In the genomic region with DNA sequence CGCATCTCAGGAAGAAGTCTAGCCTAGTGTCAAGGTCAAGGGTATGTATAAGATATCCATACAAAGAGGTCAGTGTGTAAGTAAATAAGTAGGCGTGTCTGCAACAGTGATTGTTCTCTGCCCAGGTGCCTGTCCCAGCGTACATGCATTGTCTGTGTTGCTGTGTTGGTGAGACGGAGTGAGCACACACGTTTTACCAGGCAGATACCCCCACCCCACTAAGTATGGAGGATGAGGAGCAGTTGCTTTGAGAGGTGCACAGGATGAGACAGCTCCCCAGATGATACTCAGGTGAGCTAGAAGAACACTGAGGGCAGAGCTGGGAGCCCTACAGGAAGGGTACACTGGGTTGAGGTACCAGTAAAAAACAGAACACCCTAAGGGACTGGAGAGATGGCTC, we compare ENCODE assay signal across 18 mouse cellular contexts. TPM values are rescaled to one million over a fixed set of nuclear protein-coding genes. Genes with fewer than 3 reads are reported as not detected.
DNase-seq lines count a peak whose midpoint lies in the region; ATAC-seq and TF ChIP-seq lines count a peak whose summit lies in the region.
"Had no signal": no experiment of that assay in that cellular context is flagged by ENCODE, and none has a peak within 500 bp of the region (broad histone marks: within the 10 kb centered on the region; RNA-seq: fewer than 3 reads in every experiment).

No protein-coding gene starts in this region.

- TF ChIP-seq POLR2A in CH12.LX (IDR thresholded peaks at IDR 0.05; ENCODE audit: low read depth, low read length): no peak
- no peak for TF ChIP-seq POLR2A in MEL (IDR thresholded peaks at IDR 0.05; ENCODE audit: control insufficient read depth in 1 of 2, insufficient read depth in 1 of 2, low read depth in 1 of 2, low read length in 2 of 2, poor library complexity in 1 of 2)

- no peak for ATAC-seq in liver, embryonic 12.5 days
- ATAC-seq: liver, postnatal 0 days; Patski had no signal

- WGBS in heart, embryonic 10.5 days: 74% methylated on average over 5 of the region's 5 CpGs
- WGBS in liver, embryonic 12.5 days (ENCODE audit: insufficient replicate concordance): 62% methylated on average over 5 of the region's 5 CpGs

- in situ Hi-C loops in CH12.LX (cut with MboI; ENCODE audit: low pct_ligation_motif_present, low pct_unique_long_range_greater_than_20kb, low sequenced_read_pairs): no loop called here

- H3K4me2 ChIP-seq in CH12.LX (ENCODE audit: insufficient read depth, low read depth, poor library complexity, severe bottlenecking): no peak overlapping the region
- H3K4me2 ChIP-seq in liver, embryonic 12.5 days: no peak overlapping the region
- H3K4me2 ChIP-seq: embryonic facial prominence, embryonic 12.5 days had no signal

- H3K9ac ChIP-seq in CH12.LX (ENCODE audit: insufficient read depth, low read depth) (no peak overlapping the region), MEL (ENCODE audit: control insufficient read depth, low read depth, low read length, poor library complexity, severe bottlenecking) (no peak overlapping the region)
- H3K9ac ChIP-seq in liver, embryonic 12.5 days: no peak overlapping the region
- H3K9ac ChIP-seq: embryonic facial prominence, embryonic 12.5 days; liver, postnatal 0 days had no signal

- dilution Hi-C loops in CH12.LX (cut with MboI; ENCODE audit: extremely low pct_ligation_motif_present, extremely low pct_unique_long_range_greater_than_20kb, low sequenced_read_pairs): no loop called here

- no peak for TF ChIP-seq CTCF in layer of hippocampus, adult 2 months (conservative IDR thresholded peaks at IDR 0.05)
- TF ChIP-seq CTCF in CH12.LX (conservative IDR thresholded peaks at IDR 0.05 in 1 of 2, IDR thresholded peaks at IDR 0.05 in 1 of 2; ENCODE audit: low read depth in 2 of 2, low read length in 2 of 2): no peak
- no peak for TF ChIP-seq CTCF in MEL (IDR thresholded peaks at IDR 0.05 in 2 of 3, conservative IDR thresholded peaks at IDR 0.05 in 1 of 3; ENCODE audit: control insufficient read depth in 1 of 3, insufficient read depth in 1 of 3, low read depth in 2 of 3, low read length in 3 of 3, poor library complexity in 1 of 3, severe bottlenecking in 1 of 3)

- intact Hi-C loops in heart, postnatal 36 days (cut with DNase I): no loop called here

- peak overlapping the region; percentile 62 for H3K4me3 ChIP-seq in heart, embryonic 10.5 days
- no peak overlapping the region for H3K4me3 ChIP-seq in layer of hippocampus, adult 2 months
- H3K4me3 ChIP-seq in CH12.LX (replicated peaks in 1 of 3; ENCODE audit: low read depth in 2 of 3, low read length in 2 of 3, poor library complexity in 1 of 3): no peak overlapping the region
- H3K4me3 ChIP-seq in MEL (ENCODE audit: control insufficient read depth in 1 of 2, insufficient read depth in 1 of 2, low read depth in 2 of 2, low read length in 2 of 2): no peak overlapping the region
- H3K4me3 ChIP-seq in liver, embryonic 12.5 days: no peak overlapping the region
- H3K4me3 ChIP-seq: embryonic facial prominence, embryonic 12.5 days; erythroblast, embryonic 14.5 days had no signal

- no peaks in the 10 kb centered on the region for H3K9me3 ChIP-seq in heart, embryonic 10.5 days
- peaks cover 8% of the 10 kb centered on the region for H3K9me3 ChIP-seq in CH12.LX (replicated peaks; ENCODE audit: low read length)
- no peaks in the 10 kb centered on the region for H3K9me3 ChIP-seq in MEL (replicated peaks; ENCODE audit: insufficient read depth, low read length)
- no peaks in the 10 kb centered on the region for H3K9me3 ChIP-seq in liver, embryonic 12.5 days (replicated peaks)
- H3K9me3 ChIP-seq: embryonic facial prominence, embryonic 12.5 days had no signal

- TF ChIP-seq RAD21 in CH12.LX (IDR thresholded peaks at IDR 0.05; ENCODE audit: low read depth, low read length) (no peak), MEL (IDR thresholded peaks at IDR 0.05; ENCODE audit: low read depth, low read length) (no peak)

- DNase-seq in heart, embryonic 10.5 days (ENCODE audit: low spot score): no peak
- DNase-seq in heart, postnatal 36 days: no peak
- no peak for DNase-seq in layer of hippocampus, adult 2 months (ENCODE audit: low spot score in 2 of 2)
- no peak for DNase-seq in layer of hippocampus, postnatal 14 days (ENCODE audit: low spot score in 2 of 2)
- DNase-seq in CH12.LX (ENCODE audit: extremely low read depth) (no peak), MEL (ENCODE audit: low read depth, low spot score) (no peak)
- DNase-seq: adrenal gland, adult 8-10 months; kidney, adult 18-20 months; liver; liver, postnatal 0 days; lung, postnatal 10 days; thymus, postnatal 25 days had no signal

- peaks cover 25% of the 10 kb centered on the region for H3K36me3 ChIP-seq in heart, embryonic 10.5 days
- peaks cover 26 to 30% of the 10 kb centered on the region in 2 experiments for H3K36me3 ChIP-seq in CH12.LX (replicated peaks in 1 of 2; ENCODE audit: control insufficient read depth in 1 of 2, insufficient read depth in 1 of 2, low read length in 1 of 2)
- H3K36me3 ChIP-seq in MEL (ENCODE audit: control insufficient read depth in 1 of 2, insufficient read depth in 2 of 2, low read length in 2 of 2): peaks cover 0 to 22% of the 10 kb centered on the region in 2 experiments; a peak in 3 of 4 replicates
- peaks cover 23% of the 10 kb centered on the region for H3K36me3 ChIP-seq in liver, embryonic 12.5 days

- H3K27me3 ChIP-seq in heart, embryonic 10.5 days (ENCODE audit: insufficient read depth, poor library complexity, severe bottlenecking): no peaks in the 10 kb centered on the region
- H3K27me3 ChIP-seq in CH12.LX (replicated peaks): no peaks in the 10 kb centered on the region
- H3K27me3 ChIP-seq in MEL (ENCODE audit: control insufficient read depth in 1 of 2, insufficient read depth in 2 of 2, low read length in 2 of 2): no peaks in the 10 kb centered on the region
- no peaks in the 10 kb centered on the region for H3K27me3 ChIP-seq in liver, embryonic 12.5 days (replicated peaks)
- H3K27me3 ChIP-seq: embryonic facial prominence, embryonic 12.5 days; Patski had no signal

- H3K27ac ChIP-seq in heart, embryonic 10.5 days: peak overlapping the region; percentile 89
- peak overlapping the region; percentile 72 for H3K27ac ChIP-seq in layer of hippocampus, adult 2 months
- H3K27ac ChIP-seq in CH12.LX (ENCODE audit: insufficient read depth, low read depth): no peak overlapping the region
- no peak overlapping the region for H3K27ac ChIP-seq in MEL (ENCODE audit: control insufficient read depth, low read depth, low read length)
- H3K27ac ChIP-seq in liver, embryonic 12.5 days: no peak overlapping the region
- H3K27ac ChIP-seq: embryonic facial prominence, embryonic 12.5 days had no signal

- H3K4me1 ChIP-seq in heart, embryonic 10.5 days: peaks cover 49% of the 10 kb centered on the region
- H3K4me1 ChIP-seq in CH12.LX (ENCODE audit: control insufficient read depth in 1 of 2, insufficient read depth in 2 of 2): peaks cover 13 to 21% of the 10 kb centered on the region in 2 experiments; a peak in 3 of 4 replicates
- peaks cover 20 to 35% of the 10 kb centered on the region in 2 experiments for H3K4me1 ChIP-seq in MEL (ENCODE audit: control insufficient read depth in 1 of 2, insufficient read depth in 2 of 2, low read length in 2 of 2)
- H3K4me1 ChIP-seq in liver, embryonic 12.5 days: peaks cover 23% of the 10 kb centered on the region

- no peaks in the 10 kb centered on the region for H3K79me2 ChIP-seq in CH12.LX (replicated peaks; ENCODE audit: control insufficient read depth, extremely low read depth, insufficient read depth, poor library complexity, severe bottlenecking)
- H3K79me2 ChIP-seq in MEL (ENCODE audit: control insufficient read depth, insufficient read depth, low read length, poor library complexity): no peaks in the 10 kb centered on the region

- TF ChIP-seq EP300 in CH12.LX (IDR thresholded peaks at IDR 0.05; ENCODE audit: low read length): no peak
- no peak for TF ChIP-seq EP300 in MEL (IDR thresholded peaks at IDR 0.05; ENCODE audit: low read depth in 1 of 2, low read length in 2 of 2)

RNA-seq across cellular contexts. Expression of a gene that starts 0.6 kb away (rescaled TPM):
- polyA plus RNA-seq in heart, embryonic 10.5 days (2016; fragmentation: Nextera tagmentation; extraction: Ambion mirVana): 479 and 714 TPM in 2 replicates
- total RNA-seq in heart, postnatal 36 days (2021): 100 to 1,000 TPM; 793 to 969 TPM
- total RNA-seq in layer of hippocampus, adult 2 months (2021): 10 to 100 TPM; 14.7 to 16.2 TPM
- 10 to 100 TPM; 12.8 to 14.0 TPM for total RNA-seq in layer of hippocampus, postnatal 14 days (2021)
- total RNA-seq in CH12.LX (2012; rRNA removed): 0.46 and 0.64 TPM in 2 replicates
- not detected in 2 replicates for total RNA-seq in CH12.LX (2014; rRNA removed)
- polyA plus RNA-seq in CH12.LX (2012; ENCODE audit: insufficient read length, low read depth): 2.5 and 3.6 TPM in 2 replicates
- total RNA-seq in MEL (2012; rRNA removed): 0.33 and 0.58 TPM in 2 replicates
- polyA plus RNA-seq in MEL (2012; ENCODE audit: insufficient read depth in 1 of 2, insufficient read length in 2 of 2, low read depth in 1 of 2, low replicate concordance in 2 of 2, missing spikeins in 1 of 2): 1 to 10 TPM in 1 of 2 experiments, not detected in 1; 1.8 TPM
- 1.7 TPM in 2 replicates for polyA plus RNA-seq in liver, embryonic 12.5 days (2016; fragmentation: Nextera tagmentation; extraction: Ambion mirVana)
- total RNA-seq: adrenal gland, adult 8-10 months; hematopoietic stem cell, adult 5-6 weeks; megakaryocyte progenitor cell, adult 5-6 weeks had no signal
- polyA plus RNA-seq: erythroblast, embryonic 14.5 days had no signal

RNA-seq across cellular contexts. Expression of a gene that starts 15.9 kb away (rescaled TPM):
- 101 and 114 TPM in 2 replicates for polyA plus RNA-seq in heart, embryonic 10.5 days (2016; fragmentation: Nextera tagmentation; extraction: Ambion mirVana)
- total RNA-seq in heart, postnatal 36 days (2021): 10 to 100 TPM; 27.5 to 30.3 TPM
- 10 to 100 TPM; 74.6 to 80.0 TPM for total RNA-seq in layer of hippocampus, adult 2 months (2021)
- 10 to 100 TPM; 83.4 to 86.0 TPM for total RNA-seq in layer of hippocampus, postnatal 14 days (2021)
- total RNA-seq in CH12.LX (2012; rRNA removed) (76.2 and 77.3 TPM in 2 replicates), CH12.LX (2014; rRNA removed) (67.5 and 70.3 TPM in 2 replicates), MEL (2012; rRNA removed) (73.5 and 76.4 TPM in 2 replicates)
- polyA plus RNA-seq in CH12.LX (2012; ENCODE audit: insufficient read length, low read depth) (124 and 133 TPM in 2 replicates), MEL (2012; ENCODE audit: insufficient read depth in 1 of 2, insufficient read length in 2 of 2, low read depth in 1 of 2, low replicate concordance in 2 of 2, missing spikeins in 1 of 2) (100 to 1,000 TPM in 1 of 2 experiments, not detected in 1; 149 TPM)
- 71.6 and 72.0 TPM in 2 replicates for polyA plus RNA-seq in liver, embryonic 12.5 days (2016; fragmentation: Nextera tagmentation; extraction: Ambion mirVana)

RNA-seq across cellular contexts. Expression of a gene that starts 33.6 kb away (rescaled TPM):
- polyA plus RNA-seq in heart, embryonic 10.5 days (2016; fragmentation: Nextera tagmentation; extraction: Ambion mirVana): 8.9 and 11.1 TPM in 2 replicates
- 1 to 10 TPM; 2.7 to 3.1 TPM for total RNA-seq in heart, postnatal 36 days (2021)
- total RNA-seq in layer of hippocampus, adult 2 months (2021): 10 to 100 TPM; 14.1 to 15.5 TPM
- 10 to 100 TPM; 12.0 to 13.7 TPM for total RNA-seq in layer of hippocampus, postnatal 14 days (2021)
- total RNA-seq in CH12.LX (2012; rRNA removed) (7.7 and 9.7 TPM in 2 replicates), CH12.LX (2014; rRNA removed) (1.00 and 1.9 TPM in 2 replicates), MEL (2012; rRNA removed) (5.4 TPM in 2 replicates)
- polyA plus RNA-seq in CH12.LX (2012; ENCODE audit: insufficient read length, low read depth) (4.1 TPM in 2 replicates), MEL (2012; ENCODE audit: insufficient read depth in 1 of 2, insufficient read length in 2 of 2, low read depth in 1 of 2, low replicate concordance in 2 of 2, missing spikeins in 1 of 2) (10 to 100 TPM in 1 of 2 experiments, not detected in 1; 18.3 TPM)
- 2.8 and 2.9 TPM in 2 replicates for polyA plus RNA-seq in liver, embryonic 12.5 days (2016; fragmentation: Nextera tagmentation; extraction: Ambion mirVana)

RNA-seq across cellular contexts. Expression of a gene that starts 42.0 kb away (rescaled TPM):
- 21.3 and 29.9 TPM in 2 replicates for polyA plus RNA-seq in heart, embryonic 10.5 days (2016; fragmentation: Nextera tagmentation; extraction: Ambion mirVana)
- 10 to 100 TPM; 57.1 to 59.1 TPM for total RNA-seq in heart, postnatal 36 days (2021)
- total RNA-seq in layer of hippocampus, adult 2 months (2021): 10 to 100 TPM; 65.3 to 67.2 TPM
- 10 to 100 TPM; 54.2 to 67.8 TPM for total RNA-seq in layer of hippocampus, postnatal 14 days (2021)
- 13.1 and 13.3 TPM in 2 replicates for total RNA-seq in CH12.LX (2012; rRNA removed)
- total RNA-seq in CH12.LX (2014; rRNA removed): 11.7 and 12.2 TPM in 2 replicates
- polyA plus RNA-seq in CH12.LX (2012; ENCODE audit: insufficient read length, low read depth): 11.7 and 13.1 TPM in 2 replicates
- 27.8 and 29.2 TPM in 2 replicates for total RNA-seq in MEL (2012; rRNA removed)
- 10 to 100 TPM; 19.5 to 34.9 TPM for polyA plus RNA-seq in MEL (2012; ENCODE audit: insufficient read depth in 1 of 2, insufficient read length in 2 of 2, low read depth in 1 of 2, low replicate concordance in 2 of 2, missing spikeins in 1 of 2)
- polyA plus RNA-seq in liver, embryonic 12.5 days (2016; fragmentation: Nextera tagmentation; extraction: Ambion mirVana): 13.4 and 14.6 TPM in 2 replicates

RNA-seq across cellular contexts. Expression of a gene that starts 57.6 kb away (rescaled TPM):
- polyA plus RNA-seq in heart, embryonic 10.5 days (2016; fragmentation: Nextera tagmentation; extraction: Ambion mirVana): 22.4 and 25.7 TPM in 2 replicates
- total RNA-seq in heart, postnatal 36 days (2021): 10 to 100 TPM; 17.3 to 27.3 TPM
- 1 to 10 TPM; 6.2 to 9.1 TPM for total RNA-seq in layer of hippocampus, adult 2 months (2021)
- 10 to 100 TPM in 1 of 2 experiments, 1 to 10 TPM in 1; 5.1 to 14.0 TPM for total RNA-seq in layer of hippocampus, postnatal 14 days (2021)
- 0.17 and 0.34 TPM in 2 replicates for total RNA-seq in CH12.LX (2012; rRNA removed)
- total RNA-seq in CH12.LX (2014; rRNA removed): not detected in 2 replicates
- 0.87 and 1.4 TPM in 2 replicates for polyA plus RNA-seq in CH12.LX (2012; ENCODE audit: insufficient read length, low read depth)
- not detected in 2 replicates for total RNA-seq in MEL (2012; rRNA removed)
- under 1 TPM in 1 of 2 experiments, not detected in 1; 0.10 TPM for polyA plus RNA-seq in MEL (2012; ENCODE audit: insufficient read depth in 1 of 2, insufficient read length in 2 of 2, low read depth in 1 of 2, low replicate concordance in 2 of 2, missing spikeins in 1 of 2)
- polyA plus RNA-seq in liver, embryonic 12.5 days (2016; fragmentation: Nextera tagmentation; extraction: Ambion mirVana): 8.5 and 9.6 TPM in 2 replicates
- total RNA-seq: megakaryocyte progenitor cell, adult 5-6 weeks had no signal

Comparison
In these comparisons a context has a peak if more than half of its experiments do, and no peak if none do; other contexts are left out.
1. H3K27ac ChIP-seq: peak in heart, embryonic 10.5 days (single experiment) and layer of hippocampus, adult 2 months (single experiment); none in CH12.LX (single experiment), MEL (single experiment) and liver, embryonic 12.5 days (single experiment).
2. RNA of a gene that starts 0.6 kb away (total RNA-seq): 793 to 969 TPM in heart, postnatal 36 days; 14.7 to 16.2 TPM in layer of hippocampus, adult 2 months, 12.8 to 14.0 TPM in layer of hippocampus, postnatal 14 days, 0.46 to 0.64 TPM in CH12.LX and 0.33 to 0.58 TPM in MEL; every median in the first group is over 10 times any median in the second.